Mouse (Mus musculus): ENCODE data around the gene 4930519G04Rik. TPM values are rescaled to one million over a fixed set of nuclear protein-coding genes. Genes with fewer than 3 reads are reported as not detected.

Gene 4930519G04Rik
- total and polyA plus RNA-seq, 2 experiments from 2014 or later, result not detected

DNA sequence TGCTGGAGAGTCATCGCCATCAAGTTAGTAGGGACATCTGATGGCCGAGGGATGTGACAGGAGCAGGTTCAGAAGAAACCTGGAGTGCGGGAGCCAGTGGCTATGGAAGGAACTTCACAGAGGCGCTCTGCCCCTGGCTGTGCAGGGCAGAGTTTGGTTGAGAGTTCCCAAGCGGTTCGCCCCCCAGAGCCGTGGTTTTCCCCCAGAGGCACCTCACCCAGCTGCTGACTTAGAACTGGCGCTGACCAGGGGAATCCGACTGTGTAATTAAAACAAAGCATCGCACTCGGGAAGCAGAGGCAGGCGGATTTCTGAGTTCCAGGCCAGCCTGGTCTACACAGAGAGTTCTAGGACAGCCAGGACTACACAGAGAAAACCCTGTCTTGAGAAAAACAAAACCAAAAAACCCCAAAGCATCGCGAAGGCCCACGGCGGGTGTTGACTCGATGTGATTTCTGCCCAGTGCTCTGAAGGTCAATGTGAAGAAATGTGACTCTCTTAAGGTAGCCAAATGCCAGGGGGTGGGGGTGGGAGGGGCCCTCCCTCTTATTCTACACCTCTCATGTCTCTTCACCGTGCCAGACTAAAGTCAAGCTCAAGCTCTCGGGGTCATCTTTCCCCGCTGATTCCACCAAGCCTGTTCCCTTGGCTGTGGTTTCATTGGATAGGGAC, 1.8 kb upstream of the 4930519G04Rik start:
- no peaks in the 10 kb centered on the region for H3K4me1 ChIP-seq (ENCODE audit: insufficient read depth, low read length)
- ATAC-seq (ENCODE audit: low FRiP score), result no peak
- TF ChIP-seq CTCF (IDR thresholded peaks at IDR 0.05), result no peak

DNA sequence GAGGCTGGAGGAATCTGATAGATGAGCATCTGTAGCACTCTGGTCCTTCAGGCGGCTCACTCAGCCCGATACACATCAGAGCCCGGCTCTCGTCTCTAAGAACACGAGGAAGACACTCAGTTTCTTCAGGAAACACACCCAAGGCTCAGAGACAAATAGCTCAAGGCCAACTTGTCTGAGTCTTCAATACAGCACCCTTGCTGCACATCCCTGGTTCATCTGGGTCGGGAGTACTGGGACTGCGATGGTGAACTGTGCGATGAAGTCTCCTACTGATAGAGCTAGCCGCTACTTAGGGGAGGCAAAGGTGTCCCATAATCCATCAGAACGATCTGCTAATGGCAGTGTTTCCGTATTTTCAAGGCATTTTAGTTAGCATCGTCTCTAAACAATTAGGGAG, 5.1 kb downstream of the 4930519G04Rik start, which contains the start of gene Gm9936:
Gm9936 (minus strand) TSS at position 101 of the 400 bp plus-strand sequence.
- Histone ChIP-seq H3K27ac (ENCODE audit: low read depth, low read length) (peak within 1 kb of the TSS; percentile 26; the same call in 1 of the 2 replicates), H3K4me3 (ENCODE audit: low read depth, low read length) (peak within 1 kb of the TSS; percentile 23; the same call in 1 of the 2 replicates), H3K27me3 (ENCODE audit: insufficient read depth, low read length) (no peaks in the 10 kb centered on the region), H3K36me3 (ENCODE audit: insufficient read depth, low read length) (no peaks in the 10 kb centered on the region), H3K9me3 (ENCODE audit: low read length) (no peaks in the 10 kb centered on the region), H3K4me2 (ENCODE audit: low read depth, low read length, poor library complexity, severe bottlenecking) (peak within 1 kb of the TSS; percentile 54), H3K4me1 (ENCODE audit: insufficient read depth, low read length) (peaks cover 4% of the 10 kb centered on the region), H3K9ac (replicated peaks; ENCODE audit: low read length, poor library complexity, severe bottlenecking) (peak within 1 kb of the TSS; percentile 55; the same call in 1 of the 2 replicates)
- DNase-seq (ENCODE audit: low spot score), result no peak
- TF ChIP-seq CTCF (IDR thresholded peaks at IDR 0.05), result no peak
- WGBS, result 86% methylated on average over 12 of the region's 12 CpGs
- ATAC-seq (ENCODE audit: low FRiP score), result no peak

More for the DNA sequence above, 1.8 kb upstream of the 4930519G04Rik start:
- H3K4me3 ChIP-seq (ENCODE audit: low read depth, low read length), result no peak overlapping the region
- no peak for DNase-seq (ENCODE audit: low spot score)
- 88% methylated on average over 20 of the region's 20 CpGs for WGBS
- H3K9me3 ChIP-seq (ENCODE audit: low read length), result no peaks in the 10 kb centered on the region
- no peaks in the 10 kb centered on the region for H3K36me3 ChIP-seq (ENCODE audit: insufficient read depth, low read length)
- no peak overlapping the region for H3K4me2 ChIP-seq (ENCODE audit: low read depth, low read length, poor library complexity, severe bottlenecking)
- H3K27ac ChIP-seq (ENCODE audit: low read depth, low read length), result no peak overlapping the region
- H3K9ac ChIP-seq (replicated peaks; ENCODE audit: low read length, poor library complexity, severe bottlenecking), result no peak overlapping the region
- H3K27me3 ChIP-seq (ENCODE audit: insufficient read depth, low read length), result no peaks in the 10 kb centered on the region

DNA sequence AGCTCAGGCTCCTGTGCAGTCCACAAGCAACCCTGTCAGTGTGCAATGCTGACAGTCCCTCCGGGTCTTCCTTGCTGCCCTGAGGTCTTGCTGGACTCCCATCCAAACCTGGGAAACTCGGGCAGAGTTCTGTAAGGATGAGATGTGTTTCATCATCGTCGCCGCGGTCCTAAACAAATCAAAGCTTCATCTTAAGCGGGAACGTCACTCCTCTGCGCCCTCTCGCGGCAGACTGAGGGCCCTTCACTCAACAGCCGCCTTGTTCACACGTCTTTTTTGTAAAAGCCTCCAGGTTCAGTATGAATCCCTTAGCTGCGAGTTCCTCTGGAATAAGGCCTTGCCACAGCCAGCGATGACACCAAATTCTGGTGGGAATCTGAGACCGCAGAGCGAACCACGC, 5.8 kb downstream of the 4930519G04Rik start:
- H3K27ac ChIP-seq (ENCODE audit: low read depth, low read length), result peak overlapping the region; percentile 26; the same call in 1 of the 2 replicates

GRCm38 (mm10) chr5:114861730-114862129, 8.3 kb downstream of the 4930519G04Rik start:
- H3K9ac ChIP-seq (replicated peaks; ENCODE audit: low read length, poor library complexity, severe bottlenecking), result no peak overlapping the region
- H3K27ac ChIP-seq (ENCODE audit: low read depth, low read length), result no peak overlapping the region
- H3K4me2 ChIP-seq (ENCODE audit: low read depth, low read length, poor library complexity, severe bottlenecking), result no peak overlapping the region
- no peaks in the 10 kb centered on the region for H3K9me3 ChIP-seq (ENCODE audit: low read length)
- H3K4me3 ChIP-seq (ENCODE audit: low read depth, low read length), result no peak overlapping the region
- no peaks in the 10 kb centered on the region for H3K27me3 ChIP-seq (ENCODE audit: insufficient read depth, low read length)
- no peak for DNase-seq (ENCODE audit: low spot score)
- 77% methylated on average over 6 of the region's 6 CpGs for WGBS
- TF ChIP-seq CTCF (IDR thresholded peaks at IDR 0.05), result no peak
- no peaks in the 10 kb centered on the region for H3K36me3 ChIP-seq (ENCODE audit: insufficient read depth, low read length)
- no peak for ATAC-seq (ENCODE audit: low FRiP score)
- H3K4me1 ChIP-seq (ENCODE audit: insufficient read depth, low read length), result peaks cover 4% of the 10 kb centered on the region

More for the DNA sequence above, 5.8 kb downstream of the 4930519G04Rik start:
- Histone ChIP-seq H3K4me2 (ENCODE audit: low read depth, low read length, poor library complexity, severe bottlenecking) (peak overlapping the region; percentile 54), H3K4me3 (ENCODE audit: low read depth, low read length) (peak overlapping the region; percentile 23; the same call in 1 of the 2 replicates), H3K4me1 (ENCODE audit: insufficient read depth, low read length) (peaks cover 4% of the 10 kb centered on the region), H3K36me3 (ENCODE audit: insufficient read depth, low read length) (no peaks in the 10 kb centered on the region), H3K9me3 (ENCODE audit: low read length) (no peaks in the 10 kb centered on the region), H3K27me3 (ENCODE audit: insufficient read depth, low read length) (no peaks in the 10 kb centered on the region), H3K9ac (replicated peaks; ENCODE audit: low read length, poor library complexity, severe bottlenecking) (peak overlapping the region; percentile 55; the same call in 1 of the 2 replicates)
- TF ChIP-seq CTCF (IDR thresholded peaks at IDR 0.05), result peak; percentile 93
- peak; percentile 91 for DNase-seq (ENCODE audit: low spot score)
- WGBS, result 4% methylated on average over 18 of the region's 18 CpGs
- 0 out of 2 replicates have a peak, but pooled peaks have one; percentile 41 for ATAC-seq (ENCODE audit: low FRiP score)

GRCm38 (mm10) chr5:114864813-114865212, 11.3 kb downstream of the 4930519G04Rik start:
- Histone ChIP-seq H3K27ac (ENCODE audit: low read depth, low read length) (no peak overlapping the region), H3K4me1 (ENCODE audit: insufficient read depth, low read length) (no peaks in the 10 kb centered on the region), H3K9me3 (ENCODE audit: low read length) (0 out of 2 replicates have a peak, but pooled peaks cover 8% of the 10 kb centered on the region), H3K36me3 (ENCODE audit: insufficient read depth, low read length) (no peaks in the 10 kb centered on the region), H3K27me3 (ENCODE audit: insufficient read depth, low read length) (no peaks in the 10 kb centered on the region), H3K4me3 (ENCODE audit: low read depth, low read length) (no peak overlapping the region), H3K4me2 (ENCODE audit: low read depth, low read length, poor library complexity, severe bottlenecking) (no peak overlapping the region), H3K9ac (replicated peaks; ENCODE audit: low read length, poor library complexity, severe bottlenecking) (no peak overlapping the region)
- no peak for DNase-seq (ENCODE audit: low spot score)
- ATAC-seq (ENCODE audit: low FRiP score), result no peak
- WGBS, result 74% methylated on average over 7 of the region's 7 CpGs
- TF ChIP-seq CTCF (IDR thresholded peaks at IDR 0.05), result no peak

DNA sequence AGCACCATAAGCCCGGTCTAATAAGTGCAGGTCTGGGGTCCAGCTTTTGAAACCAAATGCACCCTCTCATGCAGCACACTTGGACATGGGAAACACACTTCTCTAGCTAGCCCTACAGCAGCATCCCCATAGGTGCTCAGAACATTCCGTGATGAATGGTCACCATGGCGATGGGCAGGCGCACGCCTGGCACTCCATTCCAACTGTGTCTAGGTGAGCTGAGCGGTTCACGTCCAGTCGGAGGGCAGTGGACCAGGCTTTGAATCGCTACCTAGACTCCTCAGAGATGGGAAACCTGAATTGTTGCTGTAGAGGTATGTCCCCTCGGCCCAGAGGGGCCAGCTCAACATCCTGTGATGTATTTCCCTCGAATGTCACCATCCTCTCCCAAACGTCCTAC, 11.8 kb downstream of the 4930519G04Rik start:
- no peak overlapping the region for H3K27ac ChIP-seq (ENCODE audit: low read depth, low read length)
- 0 out of 2 replicates have a peak, but pooled peaks cover 8% of the 10 kb centered on the region for H3K9me3 ChIP-seq (ENCODE audit: low read length)
- WGBS, result 86% methylated on average over 12 of the region's 12 CpGs
- H3K4me2 ChIP-seq (ENCODE audit: low read depth, low read length, poor library complexity, severe bottlenecking), result no peak overlapping the region
- H3K36me3 ChIP-seq (ENCODE audit: insufficient read depth, low read length), result no peaks in the 10 kb centered on the region
- H3K9ac ChIP-seq (replicated peaks; ENCODE audit: low read length, poor library complexity, severe bottlenecking), result no peak overlapping the region
- ATAC-seq (ENCODE audit: low FRiP score) (no peak), DNase-seq (ENCODE audit: low spot score) (no peak)
- no peak overlapping the region for H3K4me3 ChIP-seq (ENCODE audit: low read depth, low read length)
- no peaks in the 10 kb centered on the region for H3K27me3 ChIP-seq (ENCODE audit: insufficient read depth, low read length)
- H3K4me1 ChIP-seq (ENCODE audit: insufficient read depth, low read length), result no peaks in the 10 kb centered on the region
- TF ChIP-seq CTCF (IDR thresholded peaks at IDR 0.05), result no peak

Measured in midbrain, postnatal 0 days (tissue).